Mouse (Mus musculus) neural tube, embryonic 10.5 days (tissue): Measurements from ENCODE around the gene Morc1.

Experiments used
- DNase-seq: peaks from one replicate; pipeline ENCODE4 v3.0.0-alpha.2; 2017; ENCODE audit warnings: low spot score; ENCODE audit errors: extremely low spot score

Morc1 gene

DNA sequence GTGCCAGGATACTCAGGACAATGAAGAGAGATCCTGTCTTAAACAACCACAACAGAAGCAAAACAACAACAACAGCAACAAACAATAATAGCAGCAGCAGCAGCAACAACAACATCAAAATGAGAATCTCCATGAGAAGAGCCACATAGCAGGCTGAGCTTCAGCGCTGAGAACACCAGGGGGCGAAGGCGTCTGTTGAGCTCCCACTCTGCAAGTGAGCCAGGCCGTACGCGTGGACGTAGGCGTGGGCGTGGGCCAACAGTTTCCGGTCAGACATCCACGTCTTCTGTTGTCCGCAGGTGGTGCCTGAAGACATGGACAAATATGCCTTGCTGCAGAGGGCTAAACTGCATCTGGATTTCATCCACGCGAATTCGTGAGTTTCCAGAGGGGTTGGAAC lies at the start of gene Morc1:
Morc1 (plus strand) TSS at position 211 of the 400 bp plus-strand sequence.
- DNase-seq, result no peak

DNA sequence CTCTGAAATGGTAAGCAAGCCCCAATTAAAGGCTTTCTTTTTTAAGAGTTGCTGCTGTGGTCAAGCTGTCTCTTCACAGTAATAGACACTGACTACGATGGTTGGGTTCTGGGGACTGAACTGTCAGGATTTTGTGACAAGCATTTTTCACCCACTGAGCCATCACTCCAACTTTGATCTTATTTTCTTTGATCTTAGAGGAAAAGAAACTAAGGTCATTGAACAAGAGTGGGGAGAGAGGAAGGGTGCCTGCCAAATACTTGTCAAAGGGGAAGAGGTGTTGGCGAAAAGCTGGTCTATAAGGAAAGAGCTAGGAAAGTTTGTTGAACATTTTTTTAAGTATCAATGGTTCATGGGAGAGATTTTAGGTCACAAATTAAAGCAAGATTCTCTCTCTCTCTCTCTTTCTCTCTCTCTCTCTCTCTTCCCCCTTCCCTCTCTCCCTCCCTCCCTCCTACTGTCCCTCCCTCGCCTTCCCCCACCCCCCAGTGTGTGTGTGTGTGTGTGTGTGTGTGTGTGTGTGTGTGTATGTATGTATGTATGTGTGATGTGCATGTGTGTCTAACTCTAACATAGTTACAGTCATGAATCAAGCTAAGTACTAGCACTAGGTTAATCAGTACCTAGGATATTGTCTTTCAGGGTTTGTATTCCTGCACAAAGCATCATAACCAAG lies 47.3 kb upstream of the Morc1 start:
- DNase-seq, result no peak

DNA sequence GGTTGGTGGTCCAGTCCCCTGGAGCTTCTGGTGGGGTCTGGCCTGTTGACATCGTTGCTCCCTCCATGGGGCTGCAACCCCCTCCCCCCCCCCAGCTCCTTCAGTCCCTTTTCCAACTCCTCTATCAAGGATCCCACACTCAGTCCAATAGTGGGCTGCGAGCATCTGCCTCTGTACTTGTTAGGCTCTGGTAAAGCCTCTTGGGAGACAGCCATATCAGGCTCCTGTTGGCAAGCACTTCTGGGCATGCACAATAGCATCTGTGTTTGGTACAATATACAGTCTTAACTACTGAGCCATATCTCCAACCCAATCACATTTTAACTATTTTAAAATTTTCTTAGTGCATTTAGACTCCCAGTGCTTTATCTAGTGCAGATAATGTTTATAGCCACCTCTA lies 44.1 kb upstream of the Morc1 start:
- no peak for DNase-seq

DNA sequence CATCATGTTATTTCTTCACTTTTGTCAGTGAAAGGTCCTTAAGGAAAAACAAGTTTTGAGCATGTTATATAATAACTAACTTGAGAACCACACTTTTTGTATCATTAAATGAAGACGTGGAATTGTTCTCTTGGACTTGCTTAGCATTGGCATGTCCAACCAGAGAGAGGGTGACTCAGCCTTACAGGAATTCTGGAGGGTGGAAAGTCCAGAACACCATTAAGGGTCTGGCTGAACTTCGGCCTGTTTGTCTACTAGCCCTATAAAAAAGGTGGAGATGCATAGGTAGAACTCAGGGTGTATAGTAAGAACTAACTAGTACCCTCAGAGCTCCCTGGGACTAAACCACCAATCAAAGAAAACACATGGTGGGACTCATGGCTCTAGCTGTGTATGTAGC lies 35.8 kb upstream of the Morc1 start:
- no peak for DNase-seq

DNA sequence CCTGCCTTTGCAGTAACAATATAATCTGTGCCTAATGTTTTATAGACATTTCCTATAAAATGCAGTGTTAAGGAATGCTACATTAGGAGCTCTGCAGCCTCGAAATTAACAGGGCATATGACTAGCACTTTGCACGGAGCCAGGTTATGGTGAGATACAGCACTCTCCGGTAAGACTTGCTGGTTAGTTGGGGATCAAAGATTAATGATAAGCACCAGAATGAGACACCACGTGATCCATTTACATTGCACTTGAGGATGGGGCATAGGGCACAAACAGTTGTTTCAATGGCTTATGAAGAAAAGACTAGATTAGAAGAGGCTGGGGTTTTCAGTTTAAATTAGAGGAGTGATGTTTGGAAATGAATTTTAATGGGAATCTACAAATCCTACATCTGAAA lies 28.1 kb upstream of the Morc1 start:
- DNase-seq, result no peak

DNA sequence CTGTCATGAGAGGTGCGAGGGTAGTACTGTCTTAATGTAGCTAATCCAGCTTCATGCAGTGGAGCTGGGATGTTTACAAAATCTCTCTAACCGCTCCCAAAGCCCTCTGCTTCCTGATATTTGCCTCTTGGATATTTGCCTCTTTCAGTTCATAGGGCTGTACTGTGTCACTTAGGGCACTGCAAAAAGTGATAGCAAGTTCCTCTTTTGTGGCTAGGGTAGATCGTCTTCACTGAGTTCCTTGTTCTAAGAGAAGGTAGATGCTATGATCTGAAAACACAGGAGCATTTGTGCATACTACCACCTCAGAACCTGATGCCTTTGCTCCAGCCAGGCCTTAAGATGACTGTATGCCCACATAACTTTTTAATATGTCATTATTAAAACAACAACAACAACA lies 27.6 kb upstream of the Morc1 start:
- no peak for DNase-seq

DNA sequence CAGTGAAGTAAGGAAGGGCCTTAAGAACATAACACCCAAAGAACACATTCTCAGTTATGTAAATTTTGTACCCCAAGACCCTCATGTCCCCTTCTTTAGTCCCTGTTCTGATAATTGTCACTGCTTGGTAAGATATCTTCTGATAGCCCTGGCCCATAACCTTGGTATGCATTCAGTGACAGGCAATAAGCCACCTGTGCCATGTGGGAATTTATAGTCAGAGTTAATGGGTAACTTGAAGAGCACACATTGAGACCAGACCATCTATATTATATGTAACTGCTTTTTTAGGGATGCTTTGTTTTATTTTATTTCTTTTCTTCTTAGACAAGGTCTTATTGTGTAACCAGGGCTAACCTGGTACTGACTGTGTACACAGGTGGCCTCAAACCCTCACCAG lies 27.0 kb upstream of the Morc1 start:
- no peak for DNase-seq

DNA sequence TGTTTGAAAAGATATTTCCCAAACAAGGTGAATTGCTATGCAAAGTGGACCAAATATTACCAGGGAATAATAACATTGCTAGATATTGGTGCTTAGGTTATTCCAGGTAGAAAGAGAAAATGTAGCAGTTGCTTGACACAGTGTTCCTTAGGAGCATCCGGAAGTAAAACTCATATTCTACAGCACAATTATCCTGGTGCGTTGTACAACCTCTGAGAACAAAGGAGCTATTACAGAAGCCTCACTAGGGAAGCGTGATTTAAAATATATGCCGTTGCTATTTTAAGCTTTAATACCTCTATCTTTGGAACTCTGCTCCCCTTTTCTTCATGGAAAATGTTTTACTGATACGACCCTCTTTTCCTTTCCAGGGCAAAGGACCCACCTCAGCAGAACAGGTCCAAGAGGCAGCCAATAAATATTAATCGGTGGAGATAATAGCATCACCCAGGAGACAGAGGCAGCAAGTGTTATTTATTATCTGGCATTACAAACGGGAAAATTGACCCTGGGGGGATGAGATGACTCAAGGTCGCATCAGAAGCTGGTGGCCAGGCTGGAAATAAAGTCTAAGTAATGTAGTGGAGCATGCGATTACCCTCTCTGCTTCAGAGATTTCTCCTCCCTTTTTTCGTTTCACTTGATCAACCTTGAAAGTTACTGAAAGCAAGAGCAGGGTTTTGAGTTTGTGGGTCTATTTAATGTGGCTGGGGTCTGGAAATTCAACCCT lies 25.2 kb upstream of the Morc1 start:
- DNase-seq, result no peak

DNA sequence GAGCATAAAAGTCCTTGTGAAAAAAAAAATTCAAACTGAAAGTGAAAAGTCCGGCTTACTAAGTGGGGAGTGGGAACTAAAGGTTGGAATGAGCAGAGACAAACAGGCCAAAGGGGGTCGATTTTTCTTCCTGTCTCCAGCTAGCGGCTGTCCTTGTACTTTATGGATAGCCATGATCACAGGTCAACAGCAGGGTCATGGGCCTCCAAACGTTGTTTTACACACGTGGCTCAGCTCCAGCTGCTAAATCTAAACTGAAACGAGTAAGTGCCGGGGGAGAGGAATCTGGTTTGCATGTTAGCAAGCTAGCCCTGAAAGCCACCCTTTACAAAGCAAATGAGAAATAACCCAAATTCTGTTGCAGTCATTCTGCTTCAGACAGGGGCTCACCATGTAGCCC lies 21.5 kb upstream of the Morc1 start:
- DNase-seq, result no peak

DNA sequence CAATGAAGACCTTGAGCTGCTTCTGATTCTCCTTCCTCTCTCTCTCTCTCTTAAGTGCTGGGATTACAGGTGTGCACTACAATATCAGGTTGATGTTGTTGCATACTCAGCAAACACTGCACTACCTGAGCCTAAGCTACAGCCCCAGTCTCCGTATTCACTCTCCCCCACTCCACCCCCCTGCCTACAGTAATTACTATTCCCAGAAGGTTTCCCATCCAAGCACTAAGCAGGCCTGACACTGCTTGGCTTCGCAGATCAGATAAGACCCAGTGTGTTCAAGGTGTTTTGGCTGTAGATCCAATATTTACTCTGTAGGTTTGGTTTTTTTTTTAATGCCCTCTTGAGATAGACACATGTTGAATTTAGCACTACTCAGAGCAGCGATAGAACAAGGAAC lies 20.9 kb upstream of the Morc1 start:
- DNase-seq, result no peak

DNA sequence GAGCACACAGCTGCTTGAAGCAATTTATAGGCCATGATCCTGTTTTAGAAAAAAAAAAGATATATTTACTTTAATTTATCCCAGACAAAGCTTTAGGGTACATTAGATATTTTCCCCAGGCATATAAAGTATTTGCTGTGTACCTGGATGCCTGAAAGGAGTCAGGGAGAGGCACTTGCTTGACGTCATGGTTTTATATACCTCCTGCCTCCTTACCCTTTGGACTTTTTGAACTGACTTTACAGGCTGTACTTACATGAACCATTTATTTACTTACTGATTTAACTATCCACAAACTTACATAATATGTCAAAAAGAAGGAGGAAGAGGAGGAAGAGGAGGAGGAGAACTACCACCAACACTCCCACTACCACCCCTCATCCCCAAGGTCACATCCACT lies 18.8 kb upstream of the Morc1 start, which contains the start of gene Gm5485:
Gm5485 (minus strand) TSS at position 171 of the 400 bp plus-strand sequence.
- DNase-seq, result no peak

DNA sequence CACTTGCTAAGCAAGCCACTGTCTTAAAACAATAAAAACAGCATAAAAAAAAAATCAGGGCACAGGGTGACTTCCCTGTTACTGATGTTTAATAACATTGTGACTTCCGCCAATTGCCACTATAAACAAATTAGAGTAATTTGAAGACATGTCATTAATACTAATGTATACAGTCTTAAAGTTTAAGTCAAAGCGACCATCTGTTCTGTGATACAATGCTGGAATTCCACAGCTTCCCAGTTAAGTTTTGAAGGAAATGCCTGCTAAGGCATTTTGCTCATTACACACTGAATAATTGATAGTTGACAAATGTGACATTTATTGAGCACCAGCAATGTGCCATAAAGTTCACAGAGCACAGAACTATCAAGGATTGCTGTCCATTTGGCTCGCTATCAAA lies 12.5 kb upstream of the Morc1 start:
- DNase-seq, result no peak

DNA sequence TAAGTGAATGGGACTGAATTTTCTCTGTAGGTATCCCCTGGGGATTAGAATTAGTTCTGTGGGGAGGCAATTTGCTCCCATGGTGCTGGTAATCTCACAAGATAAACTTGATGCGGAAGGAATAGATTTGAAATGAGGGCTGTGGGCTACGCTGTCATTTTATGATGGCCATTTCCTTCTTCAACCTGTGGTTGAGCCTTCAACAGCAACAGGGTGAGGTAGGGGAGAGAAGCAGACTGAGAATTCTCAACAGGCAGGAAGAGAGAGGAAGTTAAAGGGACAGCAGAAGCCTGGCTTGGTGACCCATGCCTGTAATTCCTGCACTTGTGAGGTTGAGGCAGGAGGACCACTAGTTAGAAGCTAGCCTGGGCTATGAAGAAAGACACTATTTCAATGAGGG lies 12.0 kb upstream of the Morc1 start:
- DNase-seq, result no peak

DNA sequence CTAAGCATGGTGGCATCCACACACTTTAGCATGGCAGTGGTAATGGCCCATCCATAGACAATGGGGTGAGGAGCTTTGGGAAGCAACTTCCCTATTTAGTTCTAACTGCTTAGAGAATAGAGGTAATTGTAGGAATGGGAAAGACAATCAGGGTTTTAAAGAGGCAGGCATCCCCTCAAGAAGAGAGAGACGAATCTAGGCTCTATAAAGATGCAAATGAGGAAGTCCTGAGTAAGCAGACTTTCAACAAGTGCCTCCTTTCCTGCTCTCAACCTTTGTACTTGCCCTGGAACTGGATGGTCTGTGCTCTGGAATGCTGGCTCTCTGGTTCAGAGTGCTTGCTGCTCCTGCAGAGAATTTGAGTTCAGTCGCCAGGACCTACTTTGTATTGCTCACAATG lies 8.5 kb upstream of the Morc1 start:
- no peak for DNase-seq

DNA sequence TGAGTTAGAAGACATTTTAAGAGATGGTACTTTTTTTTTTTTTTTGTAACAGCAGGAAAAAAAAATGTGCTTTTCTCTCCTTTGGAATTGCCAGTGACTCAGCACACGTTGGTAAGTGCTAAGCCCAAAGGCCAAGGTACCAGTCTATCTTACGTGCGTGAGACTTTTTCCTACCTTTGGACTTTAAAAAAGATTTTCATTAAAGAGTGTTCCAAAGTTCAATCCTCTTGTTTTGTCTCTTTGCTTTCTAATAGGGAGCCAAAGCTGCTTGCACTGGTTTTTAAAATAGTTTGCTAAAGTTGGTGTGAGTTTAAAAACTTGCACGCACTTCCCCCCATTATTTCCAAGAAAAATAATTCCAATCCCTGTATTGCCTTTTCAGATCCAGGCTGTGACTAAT lies 7.0 kb upstream of the Morc1 start:
- no peak for DNase-seq

DNA sequence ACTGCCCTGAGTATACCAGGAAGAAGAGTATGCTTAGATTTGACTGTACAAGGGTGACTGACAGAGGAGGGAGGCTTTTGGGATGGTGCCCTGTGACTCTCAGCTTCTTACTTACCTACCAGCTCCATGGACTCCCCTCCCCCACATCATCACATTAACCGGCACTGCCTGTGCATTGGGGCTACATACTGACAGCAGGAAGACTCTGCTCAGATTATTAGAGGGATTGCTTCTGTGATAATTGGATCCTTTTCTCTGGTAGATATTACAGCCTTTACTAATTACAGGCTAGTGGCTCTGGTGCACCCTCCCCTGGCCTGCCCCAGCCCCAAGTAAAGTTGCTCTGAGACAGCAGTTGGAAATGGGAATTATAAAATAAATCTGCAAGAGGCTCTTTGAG lies 1.6 kb upstream of the Morc1 start:
- DNase-seq, result no peak

DNA sequence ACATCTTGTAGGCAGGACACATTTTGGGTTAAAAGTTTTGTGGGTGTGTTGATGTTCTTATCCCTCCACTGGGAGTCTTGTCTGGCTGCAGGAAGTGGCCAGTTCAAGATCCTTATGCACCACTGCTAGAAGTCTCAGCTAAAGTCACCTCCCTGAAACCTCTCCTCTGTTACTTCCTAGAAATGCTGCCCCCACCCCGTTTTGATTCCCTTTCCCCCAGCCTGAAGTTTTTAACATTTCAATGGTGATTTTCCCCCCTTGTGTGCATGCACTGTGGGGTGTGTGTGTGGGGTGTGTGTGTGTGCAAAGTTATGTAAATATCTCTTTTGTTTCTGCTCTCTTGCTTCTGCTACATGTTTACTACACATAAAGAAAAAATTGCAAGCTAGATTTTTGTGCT lies 4.4 kb downstream of the Morc1 start:
- no peak for DNase-seq

DNA sequence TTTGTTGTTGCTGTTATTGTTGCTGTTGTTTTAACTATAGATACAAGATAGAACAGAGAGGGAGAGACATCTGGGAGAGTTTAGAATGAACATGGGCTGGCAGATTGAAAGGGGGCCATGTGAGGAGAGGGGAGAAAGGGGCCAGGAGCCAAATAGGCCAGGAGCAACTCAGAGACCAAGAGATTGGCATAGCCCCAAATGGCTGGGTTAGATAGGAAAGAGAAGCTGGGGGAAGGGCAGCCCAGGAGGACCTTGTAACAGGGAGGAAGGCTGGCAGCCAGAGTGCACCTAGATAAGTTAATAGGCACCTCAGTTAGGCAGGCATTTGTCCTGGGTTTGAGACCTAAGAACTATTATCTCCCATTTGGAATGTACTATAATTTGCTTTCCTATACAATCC lies 6.4 kb downstream of the Morc1 start:
- DNase-seq, result no peak

DNA sequence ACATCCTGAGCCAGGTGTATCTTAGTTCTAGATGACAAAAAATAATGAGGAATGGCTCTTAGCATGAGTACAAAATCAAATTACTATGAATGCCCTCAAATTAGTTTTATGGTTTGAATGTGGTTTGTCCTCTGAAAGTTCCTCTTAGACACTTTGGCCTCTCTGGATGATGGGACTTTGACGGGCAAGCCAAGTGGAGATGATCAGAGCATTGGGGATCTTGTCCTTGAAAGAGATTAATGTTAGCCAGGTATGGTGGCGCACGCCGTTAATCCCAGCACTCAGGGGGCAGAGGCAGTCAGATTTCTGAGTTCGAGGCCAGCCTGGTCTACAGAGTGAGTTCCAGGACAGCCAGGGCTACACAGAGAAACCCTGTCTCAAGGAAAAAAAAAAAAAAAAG lies 13.6 kb downstream of the Morc1 start:
- no peak for DNase-seq

DNA sequence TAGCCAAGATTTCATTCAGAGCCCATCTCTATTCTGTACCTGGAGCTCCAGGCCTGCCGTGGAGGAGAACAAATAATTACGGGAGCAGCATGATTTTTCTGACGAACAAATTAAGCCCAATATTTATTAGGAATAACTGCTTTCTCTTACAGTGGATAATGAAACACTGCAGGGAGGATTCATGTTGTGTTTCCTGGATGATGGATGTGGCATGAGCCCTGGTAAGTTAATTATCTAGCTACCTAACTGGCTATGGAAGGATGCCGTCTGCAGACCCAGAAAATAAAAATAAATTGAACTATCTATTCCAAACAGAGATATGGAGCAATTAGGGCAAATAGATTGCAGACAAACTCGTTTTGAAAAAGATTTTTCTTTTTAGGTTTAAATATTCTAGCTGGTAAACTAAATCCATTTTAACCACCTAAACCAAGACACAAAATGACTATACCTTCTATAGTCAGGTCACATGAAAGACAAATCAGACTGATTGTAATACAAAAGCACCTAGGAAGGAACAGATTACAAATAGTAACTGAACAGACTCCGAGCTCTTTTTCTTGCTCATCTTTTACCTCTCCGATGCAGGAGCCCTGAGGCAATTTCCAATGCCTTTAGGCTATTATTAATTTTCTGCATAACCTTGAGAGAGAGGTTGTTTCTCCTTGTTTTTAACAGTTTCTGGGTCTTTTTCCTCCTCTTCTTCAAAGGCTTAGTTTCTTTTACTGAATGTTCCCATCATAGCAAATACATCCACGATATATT lies 15.3 kb downstream of the Morc1 start:
- DNase-seq, result no peak

DNA sequence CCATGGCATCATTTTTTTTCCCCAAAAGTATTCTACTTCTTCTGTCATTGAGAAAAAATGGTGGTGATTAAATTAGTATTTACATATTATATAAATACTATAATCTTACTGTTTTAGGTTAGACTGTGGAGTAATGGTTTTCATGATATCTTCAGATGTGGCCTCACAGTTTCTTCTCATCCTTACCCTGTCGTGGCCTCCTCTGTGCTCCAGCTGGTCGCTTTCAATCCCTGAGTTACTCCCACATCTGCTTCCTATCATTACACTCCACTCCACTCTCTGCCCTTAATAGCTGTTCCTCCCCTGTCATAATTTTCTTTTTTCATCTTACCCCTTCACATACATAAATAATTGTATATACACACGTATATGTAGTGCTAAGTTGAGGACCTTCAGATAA lies 22.2 kb downstream of the Morc1 start:
- DNase-seq, result no peak

DNA sequence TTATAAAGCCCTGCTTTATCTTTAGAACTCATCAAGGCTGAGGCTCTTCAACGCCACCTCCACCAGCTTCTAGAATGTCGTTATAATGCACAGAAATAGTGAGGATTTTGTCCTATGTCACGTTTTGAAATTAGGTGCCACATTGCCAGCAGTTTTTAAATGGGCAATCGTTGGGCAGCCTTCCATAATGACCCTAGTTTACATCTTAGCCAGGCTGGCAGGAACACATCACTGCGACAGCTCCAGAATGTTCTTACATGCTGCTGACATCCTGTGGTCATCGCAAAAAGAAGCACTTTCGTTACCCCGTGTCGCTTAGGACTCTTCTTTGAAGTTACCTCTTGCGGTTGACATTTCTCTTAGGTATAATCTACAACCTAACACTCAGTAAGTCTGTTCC lies 42.4 kb downstream of the Morc1 start:
- DNase-seq, result no peak
